Mouse (Mus musculus) forebrain, embryonic 13.5 days (tissue): ENCODE measurements around the gene St6gal2. TPM values are rescaled to one million over a fixed set of nuclear protein-coding genes. Genes with fewer than 3 reads are reported as not detected.

Source experiments
- ATAC-seq: fragments of 200-750 bp; cut with Nextera tagmentation; 2 replicates; pipeline ENCODE4 v1.8.0; 2017
- H3K27ac ChIP-seq: fragments of 300-500 bp; sonication (generic); 2 replicates; pipeline ENCODE4 v1.5.1; 2015; ENCODE audit warnings: inconsistent platforms, mild to moderate bottlenecking, moderate library complexity
- H3K27me3 ChIP-seq: fragments of 300-500 bp; sonication (generic); 2 replicates; pipeline ENCODE4 v1.6.1; 2015; ENCODE audit warnings: mild to moderate bottlenecking, inconsistent platforms
- H3K36me3 ChIP-seq: fragments of 300-500 bp; sonication (generic); 2 replicates; pipeline ENCODE4 v1.6.1; 2015; ENCODE audit warnings: mild to moderate bottlenecking, inconsistent platforms; ENCODE audit not compliant: poor library complexity, severe bottlenecking
- H3K4me1 ChIP-seq: fragments of 300-500 bp; sonication (generic); 2 replicates; pipeline ENCODE4 v1.6.1; 2015; ENCODE audit warnings: inconsistent platforms
- H3K4me2 ChIP-seq: fragments of 300-500 bp; sonication (generic); 2 replicates; pipeline ENCODE4 v1.6.1; 2015; ENCODE audit warnings: inconsistent platforms, mild to moderate bottlenecking, moderate library complexity
- H3K4me3 ChIP-seq: fragments of 300-500 bp; sonication (generic); 2 replicates; pipeline ENCODE4 v1.5.1; 2015; ENCODE audit warnings: mild to moderate bottlenecking, inconsistent platforms
- H3K9ac ChIP-seq: fragments of 300-500 bp; sonication (generic); 2 replicates; pipeline ENCODE4 v1.6.1; 2015; ENCODE audit warnings: mild to moderate bottlenecking, inconsistent platforms
- H3K9me3 ChIP-seq: fragments of 300-500 bp; sonication (generic); replicated peaks from 2 replicates; pipeline ENCODE4 v1.6.1; 2016; ENCODE audit warnings: inconsistent platforms
- WGBS: fragments of 180-500 bp; shearing (Covaris S2); methylation state at CpG from one replicate; pipeline ENCODE4 v1.1.7; 2015; 5-methylcytosine and 5-hydroxymethylcytosine counted together
- polyA plus RNA-seq: library from polyadenylated mRNA; unstranded; fragments of >200 nt; fragmentation: Nextera tagmentation; extraction: Ambion mirVana; gene quantifications from 2 replicates; pipeline ENCODE4 v1.2.1, GENCODE M21; 2015

St6gal2 gene
- polyA plus RNA-seq, 1 experiment from 2014 or later, result 10.0 TPM

DNA sequence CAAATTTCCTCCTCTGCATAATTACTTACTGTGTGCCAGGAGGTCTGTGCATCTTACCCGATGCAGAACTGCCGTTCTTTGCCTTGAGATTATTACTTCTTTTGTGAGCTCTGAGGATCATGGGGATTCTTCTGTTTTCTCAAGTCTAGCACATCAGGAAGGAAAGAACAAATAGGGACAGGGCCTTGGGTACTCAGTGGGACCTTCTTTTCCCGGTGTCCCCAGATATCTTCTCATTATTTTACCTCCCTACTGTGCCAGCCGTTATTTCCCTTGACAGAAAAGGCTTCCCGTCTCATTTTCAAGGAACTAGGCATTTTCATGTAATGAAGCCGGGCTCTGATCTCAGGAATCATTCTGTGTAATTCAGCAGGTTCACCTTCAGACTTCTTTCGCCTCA lies 34.2 kb downstream of the St6gal2 start:
- H3K27ac ChIP-seq, result no peak overlapping the region; the same call in 1 of the 2 replicates
- ATAC-seq, result peak; percentile 31; the same call in 1 of the 2 replicates

DNA sequence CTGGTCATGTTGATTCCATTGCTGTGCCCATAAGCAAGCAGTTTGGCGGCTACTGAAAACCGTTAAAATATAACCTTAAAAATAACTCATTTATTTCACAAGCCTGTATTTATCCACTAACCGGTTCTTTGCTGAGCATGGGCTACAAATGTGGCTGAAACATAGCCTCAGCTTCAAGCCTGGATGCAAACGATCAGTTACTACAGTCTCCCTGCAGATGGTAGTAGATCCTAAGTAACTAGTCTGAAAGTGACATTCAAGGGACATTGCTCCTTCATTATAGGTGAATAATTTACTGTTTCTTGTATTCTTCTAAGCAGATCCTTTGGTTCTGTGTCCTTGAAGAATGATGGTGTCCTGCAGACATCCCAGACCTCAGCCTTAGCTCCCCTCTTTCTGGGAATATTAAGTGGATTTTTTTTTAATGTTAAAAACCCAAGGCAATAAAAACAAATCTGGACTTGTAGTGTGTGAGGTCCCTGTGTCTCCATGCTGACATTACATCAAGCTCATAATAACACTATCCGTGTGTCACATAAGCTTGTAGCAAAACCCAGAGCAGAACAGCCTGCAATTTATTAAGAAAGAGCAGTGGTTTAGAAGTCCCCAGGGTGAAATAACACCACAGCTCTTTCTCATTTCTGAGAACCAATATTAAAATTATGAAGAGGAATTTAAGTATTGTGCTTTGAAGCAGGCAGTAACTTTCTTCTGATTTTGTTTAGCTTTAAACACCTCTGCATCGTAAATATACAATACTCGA lies 39.1 kb downstream of the St6gal2 start:
- ATAC-seq, result no peak
- H3K36me3 ChIP-seq, result peaks cover 15% of the 10 kb centered on the region
- no peak overlapping the region for H3K27ac ChIP-seq
- WGBS, result 91% methylated on average over 7 of the region's 7 CpGs
- no peaks in the 10 kb centered on the region for H3K27me3 ChIP-seq
- H3K9me3 ChIP-seq, result no peaks in the 10 kb centered on the region
- H3K9ac ChIP-seq, result no peak overlapping the region
- H3K4me1 ChIP-seq, result peaks cover 5% of the 10 kb centered on the region
- H3K4me2 ChIP-seq, result no peak overlapping the region
- no peak overlapping the region for H3K4me3 ChIP-seq

More for the DNA sequence above, 34.2 kb downstream of the St6gal2 start:
- Histone ChIP-seq H3K4me1 (peaks cover 9% of the 10 kb centered on the region), H3K4me2 (no peak overlapping the region), H3K36me3 (peaks cover 21% of the 10 kb centered on the region), H3K4me3 (no peak overlapping the region), H3K9ac (no peak overlapping the region), H3K9me3 (no peaks in the 10 kb centered on the region; the same call in 1 of the 2 replicates), H3K27me3 (no peaks in the 10 kb centered on the region)
- WGBS, result 45% methylated on average over 7 of the region's 7 CpGs

DNA sequence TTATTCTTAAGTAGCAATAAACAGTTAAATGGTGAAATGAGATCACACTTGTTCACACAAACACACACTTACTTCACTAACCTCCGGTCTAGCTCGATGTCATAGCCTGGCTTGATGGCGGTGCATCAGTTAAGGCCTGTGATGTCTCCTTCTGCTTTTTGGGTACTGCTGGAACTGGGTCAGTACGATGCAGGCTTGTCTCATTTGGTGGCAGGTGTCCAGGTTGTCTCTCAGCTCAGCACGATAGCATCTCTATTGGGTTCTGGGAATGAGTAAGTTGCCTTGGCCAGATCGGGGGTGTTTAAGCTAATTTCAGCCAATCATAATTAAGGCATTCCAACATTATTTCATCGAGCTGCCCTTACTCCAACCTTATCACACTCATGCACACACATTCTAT lies 86.7 kb downstream of the St6gal2 start:
- Histone ChIP-seq H3K36me3 (no peaks in the 10 kb centered on the region), H3K27ac (no peak overlapping the region), H3K27me3 (no peaks in the 10 kb centered on the region), H3K9ac (no peak overlapping the region), H3K4me3 (no peak overlapping the region), H3K9me3 (no peaks in the 10 kb centered on the region), H3K4me2 (no peak overlapping the region), H3K4me1 (no peaks in the 10 kb centered on the region)
- ATAC-seq, result no peak
- 92% methylated on average over 7 of the region's 7 CpGs for WGBS

DNA sequence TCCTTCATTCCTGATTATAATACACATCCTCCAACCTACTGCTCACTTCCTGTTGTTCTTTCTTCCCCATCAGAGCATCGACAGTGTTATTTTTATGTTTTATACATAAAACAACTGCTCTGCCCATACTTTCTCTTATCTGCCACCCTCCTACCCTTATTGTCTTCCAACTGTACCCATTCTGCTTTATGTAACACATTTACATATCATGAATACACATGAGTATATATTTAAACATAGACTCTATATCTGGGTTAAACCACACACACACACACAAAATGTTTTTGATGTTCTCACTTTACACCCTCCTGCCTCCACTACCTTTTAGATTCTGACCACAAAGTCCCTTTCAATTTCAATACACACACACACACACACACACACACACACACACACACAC lies 103.3 kb downstream of the St6gal2 start:
- 93% methylated on average over 1 of the region's 1 CpGs for WGBS

DNA sequence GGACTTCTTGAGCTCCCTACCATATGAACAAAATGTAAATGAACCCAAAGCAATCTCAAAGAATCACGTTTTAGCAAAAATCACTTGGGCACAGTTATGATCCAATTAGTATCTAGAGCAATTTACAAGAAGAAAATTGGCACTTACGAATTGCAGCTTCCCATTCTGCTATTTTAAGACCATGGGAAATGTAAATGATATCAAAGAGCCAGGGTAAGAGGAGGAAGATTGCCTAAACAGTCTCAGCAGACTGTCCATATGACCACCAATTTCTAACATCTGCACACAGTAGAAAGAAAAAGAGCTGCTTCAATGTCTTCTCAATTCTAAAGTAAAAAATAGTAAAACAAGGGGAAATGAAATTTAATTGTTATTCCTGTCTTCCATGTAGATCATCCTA lies 116.6 kb downstream of the St6gal2 start:
- WGBS, result 73% methylated on average over 2 of the region's 2 CpGs
- Histone ChIP-seq H3K27ac (no peak overlapping the region), H3K9ac (no peak overlapping the region), H3K4me2 (no peak overlapping the region), H3K4me3 (no peak overlapping the region), H3K9me3 (no peaks in the 10 kb centered on the region), H3K4me1 (no peaks in the 10 kb centered on the region), H3K36me3 (no peaks in the 10 kb centered on the region), H3K27me3 (no peaks in the 10 kb centered on the region)
- ATAC-seq, result no peak

More for the DNA sequence above, 103.3 kb downstream of the St6gal2 start:
- no peak overlapping the region for H3K9ac ChIP-seq
- H3K9me3 ChIP-seq, result no peaks in the 10 kb centered on the region
- no peak overlapping the region for H3K4me2 ChIP-seq
- no peak overlapping the region for H3K4me3 ChIP-seq
- H3K4me1 ChIP-seq, result no peaks in the 10 kb centered on the region
- H3K36me3 ChIP-seq, result no peaks in the 10 kb centered on the region
- no peaks in the 10 kb centered on the region for H3K27me3 ChIP-seq
- no peak overlapping the region for H3K27ac ChIP-seq
- no peak for ATAC-seq

Other genes starting within 250 kb of the St6gal2 start
- gene Vmn2r118, start 179.8 kb downstream of the St6gal2 start, polyA plus RNA-seq, result not detected in 2 replicates